Mouse (Mus musculus) stomach, embryonic 14.5 days (tissue): Measurements from ENCODE around the gene Nod1. TPM values are rescaled to one million over a fixed set of nuclear protein-coding genes. Genes with fewer than 3 reads are reported as not detected.

ENCODE experiments used
- ATAC-seq: fragments of 200-750 bp; cut with Nextera tagmentation; 2 replicates; pipeline ENCODE4 v1.8.0; 2017; ENCODE audit warnings: low read depth, moderate TSS enrichment; ENCODE audit not compliant: insufficient number of reproducible peaks, insufficient read depth, low FRiP score
- H3K27ac ChIP-seq: fragments of 300-500 bp; sonication (generic); 2 replicates; pipeline ENCODE4 v1.5.1; 2014; ENCODE audit warnings: mild to moderate bottlenecking, low read length, moderate library complexity, mixed read lengths
- H3K27me3 ChIP-seq: fragments of 300-500 bp; sonication (generic); 2 replicates; pipeline ENCODE4 v1.6.1; 2014; ENCODE audit warnings: low read length, control low read depth, mixed read lengths; ENCODE audit not compliant: control insufficient read depth, insufficient read depth
- H3K36me3 ChIP-seq: fragments of 300-500 bp; sonication (generic); 2 replicates; pipeline ENCODE4 v1.6.1; 2014; ENCODE audit warnings: mild to moderate bottlenecking, control low read depth, low read length, moderate library complexity, mixed read lengths; ENCODE audit not compliant: control insufficient read depth, insufficient read depth
- H3K4me1 ChIP-seq: fragments of 300-500 bp; sonication (generic); 2 replicates; pipeline ENCODE4 v1.6.1; 2014; ENCODE audit warnings: low read length, control low read depth, mixed read lengths; ENCODE audit not compliant: control insufficient read depth, insufficient read depth
- H3K4me2 ChIP-seq: fragments of 300-500 bp; sonication (generic); replicated peaks from 2 replicates; pipeline ENCODE4 v1.6.1; 2014; ENCODE audit warnings: low read depth, low read length, control low read depth
- H3K4me3 ChIP-seq: fragments of 300-500 bp; sonication (generic); 2 replicates; pipeline ENCODE4 v1.5.1; 2014; ENCODE audit warnings: low read depth, low read length, control low read depth
- H3K9ac ChIP-seq: fragments of 300-500 bp; sonication (generic); replicated peaks from 2 replicates; pipeline ENCODE4 v1.6.1; 2014; ENCODE audit warnings: low read depth, mild to moderate bottlenecking, control low read depth, low read length, moderate library complexity, mixed read lengths
- H3K9me3 ChIP-seq: fragments of 300-500 bp; sonication (generic); 2 replicates; pipeline ENCODE4 v1.6.1; 2016; ENCODE audit warnings: low read depth, low read length, control low read depth; ENCODE audit not compliant: control insufficient read depth
- WGBS: fragments of 180-500 bp; shearing (Covaris S2); extraction: QIAGEN DNeasy Blood & Tissue Kit; methylation state at CpG from one replicate; pipeline ENCODE4 v1.1.7; 2014; 5-methylcytosine and 5-hydroxymethylcytosine counted together
- polyA plus RNA-seq: library from polyadenylated mRNA; unstranded; fragments of >200 nt; fragmentation: Nextera tagmentation; extraction: Ambion mirVana; gene quantifications from 2 replicates; pipeline ENCODE4 v1.2.1, GENCODE M21; 2014

Gene Nod1
- polyA plus RNA-seq, 1 experiment from 2014 or later, result 5.6 TPM

GRCm38 (mm10) chr6:54971731-54972110 is 691 bp downstream of the Nod1 start:
- 22% methylated on average over 8 of the region's 8 CpGs for WGBS
- Histone ChIP-seq H3K36me3 (no peaks in the 10 kb centered on the region), H3K27me3 (no peaks in the 10 kb centered on the region), H3K4me2 (peak overlapping the region; percentile 72), H3K9me3 (no peaks in the 10 kb centered on the region), H3K9ac (peak overlapping the region; percentile 61), H3K4me1 (peaks cover 4% of the 10 kb centered on the region; the same call in 1 of the 2 replicates), H3K27ac (peak overlapping the region; percentile 33; the same call in 1 of the 2 replicates), H3K4me3 (peak overlapping the region; percentile 53)
- no peak for ATAC-seq

- WGBS, result 50% methylated on average over 9 of the region's 9 CpGs
- H3K9ac ChIP-seq, result no peak overlapping the region
- no peaks in the 10 kb centered on the region for H3K36me3 ChIP-seq
- H3K27me3 ChIP-seq, result no peaks in the 10 kb centered on the region
- no peak overlapping the region for H3K27ac ChIP-seq
- H3K4me3 ChIP-seq, result no peak overlapping the region
- peaks cover 4% of the 10 kb centered on the region; the same call in 1 of the 2 replicates for H3K4me1 ChIP-seq
- no peak overlapping the region for H3K4me2 ChIP-seq
- no peak for ATAC-seq
- H3K9me3 ChIP-seq, result no peaks in the 10 kb centered on the region
Measured at GRCm38 (mm10) chr6:54970506-54970905, 1.9 kb downstream of the Nod1 start.

GRCm38 (mm10) chr6:54969801-54970200 is 2.6 kb downstream of the Nod1 start:
- Histone ChIP-seq H3K9ac (no peak overlapping the region), H3K4me3 (no peak overlapping the region), H3K27me3 (no peaks in the 10 kb centered on the region), H3K9me3 (no peaks in the 10 kb centered on the region), H3K4me2 (no peak overlapping the region), H3K36me3 (no peaks in the 10 kb centered on the region), H3K4me1 (peaks cover 4% of the 10 kb centered on the region; the same call in 1 of the 2 replicates), H3K27ac (no peak overlapping the region)
- ATAC-seq, result no peak
- WGBS, result 65% methylated on average over 2 of the region's 2 CpGs

GRCm38 (mm10) chr6:54967591-54967990 is 4.8 kb downstream of the Nod1 start:
- no peak overlapping the region for H3K4me2 ChIP-seq
- H3K27me3 ChIP-seq, result no peaks in the 10 kb centered on the region
- H3K4me3 ChIP-seq, result no peak overlapping the region
- H3K9me3 ChIP-seq, result no peaks in the 10 kb centered on the region
- no peaks in the 10 kb centered on the region for H3K36me3 ChIP-seq
- ATAC-seq, result no peak
- no peak overlapping the region for H3K27ac ChIP-seq
- 30% methylated on average over 10 of the region's 10 CpGs for WGBS
- H3K4me1 ChIP-seq, result no peaks in the 10 kb centered on the region
- H3K9ac ChIP-seq, result no peak overlapping the region

- H3K9ac ChIP-seq, result no peak overlapping the region
- 27% methylated on average over 5 of the region's 5 CpGs for WGBS
- H3K27ac ChIP-seq, result no peak overlapping the region
- H3K4me1 ChIP-seq, result no peaks in the 10 kb centered on the region
- no peak for ATAC-seq
- no peaks in the 10 kb centered on the region for H3K9me3 ChIP-seq
- no peak overlapping the region for H3K4me3 ChIP-seq
- no peaks in the 10 kb centered on the region for H3K36me3 ChIP-seq
- no peak overlapping the region for H3K4me2 ChIP-seq
- H3K27me3 ChIP-seq, result no peaks in the 10 kb centered on the region
Measured at GRCm38 (mm10) chr6:54965234-54965633, 7.2 kb downstream of the Nod1 start.

GRCm38 (mm10) chr6:54964755-54965154 is 7.7 kb downstream of the Nod1 start:
- no peaks in the 10 kb centered on the region for H3K4me1 ChIP-seq
- no peaks in the 10 kb centered on the region for H3K9me3 ChIP-seq
- no peak overlapping the region for H3K27ac ChIP-seq
- H3K4me2 ChIP-seq, result no peak overlapping the region
- H3K36me3 ChIP-seq, result no peaks in the 10 kb centered on the region
- no peak overlapping the region for H3K9ac ChIP-seq
- no peak for ATAC-seq
- WGBS, result 56% methylated on average over 1 of the region's 1 CpGs
- H3K27me3 ChIP-seq, result no peaks in the 10 kb centered on the region
- no peak overlapping the region for H3K4me3 ChIP-seq

GRCm38 (mm10) chr6:54963599-54963998 is 8.8 kb downstream of the Nod1 start:
- ATAC-seq, result no peak
- H3K27ac ChIP-seq, result no peak overlapping the region
- H3K36me3 ChIP-seq, result no peaks in the 10 kb centered on the region
- H3K4me3 ChIP-seq, result no peak overlapping the region
- WGBS, result 74% methylated on average over 2 of the region's 2 CpGs
- no peak overlapping the region for H3K9ac ChIP-seq
- H3K9me3 ChIP-seq, result no peaks in the 10 kb centered on the region
- H3K27me3 ChIP-seq, result no peaks in the 10 kb centered on the region
- H3K4me1 ChIP-seq, result no peaks in the 10 kb centered on the region
- H3K4me2 ChIP-seq, result no peak overlapping the region

GRCm38 (mm10) chr6:54957655-54958054 is 14.8 kb downstream of the Nod1 start:
- Histone ChIP-seq H3K4me1 (no peaks in the 10 kb centered on the region), H3K4me3 (no peak overlapping the region), H3K9me3 (no peaks in the 10 kb centered on the region), H3K4me2 (no peak overlapping the region), H3K9ac (no peak overlapping the region), H3K27me3 (no peaks in the 10 kb centered on the region), H3K27ac (no peak overlapping the region), H3K36me3 (no peaks in the 10 kb centered on the region)
- WGBS, result 86% methylated on average over 8 of the region's 8 CpGs
- no peak for ATAC-seq

GRCm38 (mm10) chr6:54956425-54956824 is 16.0 kb downstream of the Nod1 start:
- Histone ChIP-seq H3K9ac (no peak overlapping the region), H3K9me3 (no peaks in the 10 kb centered on the region), H3K4me2 (no peak overlapping the region), H3K4me3 (no peak overlapping the region), H3K4me1 (no peaks in the 10 kb centered on the region), H3K36me3 (no peaks in the 10 kb centered on the region), H3K27me3 (no peaks in the 10 kb centered on the region), H3K27ac (no peak overlapping the region)
- peak; percentile 33; the same call in 1 of the 2 replicates for ATAC-seq
- WGBS, result 47% methylated on average over 1 of the region's 1 CpGs
